Mouse (Mus musculus) central nervous system, embryonic 14 days (tissue): Measurements from ENCODE around the gene Ppm1b. TPM values are rescaled to one million over a fixed set of nuclear protein-coding genes. Genes with fewer than 3 reads are reported as not detected.

Source experiments
- polyA plus RNA-seq: library from polyadenylated mRNA; depleted of rRNA; stranded (reverse); fragments of >200 nt; gene quantifications from 2 replicates; pipeline ENCODE4 v1.2.3, GENCODE M21; 2012; rRNA removed

The Ppm1b gene
- 82.1 and 84.1 TPM in 2 replicates for polyA plus RNA-seq

GRCm38 (mm10) chr17:84956441-84956840, at the start of gene Ppm1b:
Gene Ppm1b (plus strand): TSS chr17:84956741.

GRCm38 (mm10) chr17:85028093-85028739, 71.7 kb downstream of the Ppm1b start, which contains the start of gene Slc3a1:
Gene Slc3a1 (plus strand): TSS chr17:85028376.

Other genes starting within 250 kb of the Ppm1b start
- 23.9 and 25.3 TPM in 2 replicates for gene Lrpprc, start 166.0 kb upstream of the Ppm1b start, polyA plus RNA-seq
- 1.4 and 1.9 TPM in 2 replicates for gene Slc3a1, start 71.6 kb downstream of the Ppm1b start, polyA plus RNA-seq
- 90.6 and 93.2 TPM in 2 replicates for gene Prepl, start 133.5 kb downstream of the Ppm1b start, polyA plus RNA-seq
- 6.5 and 6.9 TPM in 2 replicates for gene Camkmt, start 133.8 kb downstream of the Ppm1b start, polyA plus RNA-seq